Mouse (Mus musculus) ovary, adult 18-20 months (tissue): ENCODE data around the gene Eya4.

Experiments
- DNase-seq: peaks from one replicate; pipeline ENCODE4 v3.0.0; 2022; ENCODE audit warnings: low spot score, mixed read lengths

Gene Eya4

GRCm38 (mm10) chr10:23062719-23063118 is 287.9 kb downstream of the Eya4 start:
- no peak for DNase-seq

- no peak for DNase-seq
Measured at GRCm38 (mm10) chr10:23060694-23061060, 289.9 kb downstream of the Eya4 start.

DNA sequence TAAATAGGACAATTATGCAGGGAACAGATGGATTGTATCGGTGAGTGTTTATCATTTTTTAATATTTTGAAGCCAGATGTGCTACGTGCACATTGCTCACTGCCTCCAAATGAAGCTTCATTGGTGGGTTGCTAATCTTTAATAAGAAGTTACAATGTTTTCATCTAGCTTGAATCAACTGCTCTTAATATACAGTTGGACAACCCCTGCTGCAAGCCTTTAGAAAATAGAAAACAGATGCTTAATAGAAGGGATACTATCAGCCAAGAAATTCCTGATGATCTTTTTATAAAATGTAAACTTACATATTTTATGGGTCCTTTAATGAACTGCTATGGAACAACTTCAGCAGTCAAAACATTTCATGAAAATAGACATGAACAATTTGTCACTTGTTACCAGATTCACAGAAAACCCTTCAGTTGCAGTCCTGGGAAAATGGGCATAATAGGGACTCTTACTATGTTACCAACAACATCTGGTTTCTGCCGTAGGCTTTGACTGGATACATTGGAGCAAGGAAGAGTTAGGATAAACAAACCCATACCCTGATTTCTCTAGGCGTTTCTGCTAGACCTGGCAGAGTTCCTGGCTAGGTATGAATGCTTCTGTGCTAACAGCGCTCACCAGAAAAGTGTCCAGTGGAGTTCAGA is 290.4 kb downstream of the Eya4 start:
- DNase-seq: no peak

GRCm38 (mm10) chr10:23053379-23053915 is 297.1 kb downstream of the Eya4 start:
- DNase-seq: no peak
